14 mouse cellular contexts compared by ENCODE assay signal in genomic region chr17:17622576-17622975, GRCm38 (mm10). TPM values are rescaled to one million over a fixed set of nuclear protein-coding genes. Genes with fewer than 3 reads are reported as not detected.
DNase-seq lines count a peak whose midpoint lies in the region; ATAC-seq and TF ChIP-seq lines count a peak whose summit lies in the region.
"Had no signal": no experiment of that assay in that cellular context is flagged by ENCODE, and none has a peak within 500 bp of the region (broad histone marks: within the 10 kb centered on the region; RNA-seq: fewer than 3 reads in every experiment).

No protein-coding gene starts in this region.

- H3K9ac ChIP-seq in forebrain, embryonic 11.5 days (ENCODE audit: low read length) = no peak overlapping the region
- H3K9ac ChIP-seq in heart, embryonic 16.5 days (ENCODE audit: low read length) = peak overlapping the region; percentile 34; the same call in 1 of the 2 replicates
- no peak overlapping the region for H3K9ac ChIP-seq in heart, embryonic 12.5 days
- H3K9ac ChIP-seq in midbrain, embryonic 13.5 days (replicated peaks) = no peak overlapping the region
- H3K9ac ChIP-seq in limb, embryonic 14.5 days (ENCODE audit: low read depth, low read length, severe bottlenecking) = no peak overlapping the region

- TF ChIP-seq POLR2A in limb, embryonic 14.5 days (IDR thresholded peaks at IDR 0.05; ENCODE audit: borderline replicate concordance, extremely low read depth, insufficient read depth, insufficient read length) = no peak

- peaks cover 4% of the 10 kb centered on the region; the same call in 1 of the 2 replicates for H3K9me3 ChIP-seq in forebrain, embryonic 10.5 days
- no peaks in the 10 kb centered on the region for H3K9me3 ChIP-seq in forebrain, embryonic 11.5 days (ENCODE audit: control insufficient read depth, low read length)
- no peaks in the 10 kb centered on the region for H3K9me3 ChIP-seq in heart, embryonic 16.5 days (replicated peaks; ENCODE audit: control insufficient read depth, low read length)
- no peaks in the 10 kb centered on the region for H3K9me3 ChIP-seq in heart, embryonic 12.5 days (replicated peaks)
- no peaks in the 10 kb centered on the region for H3K9me3 ChIP-seq in midbrain, embryonic 10.5 days (replicated peaks)
- H3K9me3 ChIP-seq in midbrain, embryonic 13.5 days = no peaks in the 10 kb centered on the region
- no peaks in the 10 kb centered on the region for H3K9me3 ChIP-seq in limb, embryonic 14.5 days (ENCODE audit: control insufficient read depth, low read length)
- H3K9me3 ChIP-seq: lung, embryonic 15.5 days; midbrain, embryonic 12.5 days; neural tube, embryonic 15.5 days had no signal

- DNase-seq in forebrain, embryonic 10.5 days (ENCODE audit: extremely low spot score, low spot score) = no peak
- DNase-seq in forebrain, embryonic 11.5 days (ENCODE audit: low spot score) = no peak
- DNase-seq in midbrain, embryonic 10.5 days (ENCODE audit: low spot score) = no peak
- DNase-seq in limb, embryonic 14.5 days (ENCODE audit: low spot score) = no peak
- DNase-seq in gastrocnemius, adult 8-10 months (ENCODE audit: low spot score in 2 of 2) = no peak
- DNase-seq: adrenal gland, postnatal 14 days; thymus, adult 2 months had no signal

- no peak overlapping the region for H3K27ac ChIP-seq in forebrain, embryonic 10.5 days
- H3K27ac ChIP-seq in forebrain, embryonic 11.5 days (ENCODE audit: low read depth, low read length) = no peak overlapping the region
- no peak overlapping the region for H3K27ac ChIP-seq in heart, embryonic 16.5 days (ENCODE audit: low read length)
- no peak overlapping the region for H3K27ac ChIP-seq in heart, embryonic 12.5 days (ENCODE audit: poor library complexity, severe bottlenecking)
- no peak overlapping the region for H3K27ac ChIP-seq in midbrain, embryonic 10.5 days (replicated peaks)
- no peak overlapping the region for H3K27ac ChIP-seq in midbrain, embryonic 13.5 days
- H3K27ac ChIP-seq in limb, embryonic 14.5 days (replicated peaks; ENCODE audit: low read depth, low read length) = no peak overlapping the region
- H3K27ac ChIP-seq: kidney, postnatal 0 days; lung, embryonic 15.5 days; midbrain, embryonic 12.5 days; neural tube, embryonic 15.5 days had no signal

- H3K27me3 ChIP-seq in forebrain, embryonic 10.5 days (ENCODE audit: poor library complexity, severe bottlenecking) = no peaks in the 10 kb centered on the region
- H3K27me3 ChIP-seq in forebrain, embryonic 11.5 days (ENCODE audit: control insufficient read depth, insufficient read depth, low read length) = no peaks in the 10 kb centered on the region
- no peaks in the 10 kb centered on the region for H3K27me3 ChIP-seq in heart, embryonic 16.5 days (ENCODE audit: control insufficient read depth, insufficient read depth, low read length)
- no peaks in the 10 kb centered on the region for H3K27me3 ChIP-seq in heart, embryonic 12.5 days (replicated peaks)
- H3K27me3 ChIP-seq in midbrain, embryonic 10.5 days (ENCODE audit: low read depth, poor library complexity, severe bottlenecking) = no peaks in the 10 kb centered on the region
- no peaks in the 10 kb centered on the region for H3K27me3 ChIP-seq in midbrain, embryonic 13.5 days
- no peaks in the 10 kb centered on the region for H3K27me3 ChIP-seq in limb, embryonic 14.5 days (ENCODE audit: control insufficient read depth, insufficient read depth, low read length)
- H3K27me3 ChIP-seq: lung, embryonic 15.5 days; midbrain, embryonic 12.5 days; neural tube, embryonic 15.5 days had no signal

- WGBS in forebrain, embryonic 10.5 days = 96% methylated on average over 1 of the region's 1 CpGs
- 98% methylated on average over 1 of the region's 1 CpGs for WGBS in forebrain, embryonic 11.5 days
- WGBS in heart, embryonic 16.5 days = 96% methylated on average over 1 of the region's 1 CpGs
- 89% methylated on average over 1 of the region's 1 CpGs for WGBS in heart, embryonic 12.5 days
- WGBS in midbrain, embryonic 10.5 days = 92% methylated on average over 1 of the region's 1 CpGs
- 96% methylated on average over 1 of the region's 1 CpGs for WGBS in midbrain, embryonic 13.5 days
- 96% methylated on average over 1 of the region's 1 CpGs for whole genome bisulfite sequencing in limb, embryonic 14.5 days

- no peak for ATAC-seq in forebrain, embryonic 11.5 days (replicated peaks; ENCODE audit: low FRiP score)
- no peak for ATAC-seq in heart, embryonic 16.5 days (replicated peaks; ENCODE audit: extremely low read depth, insufficient read depth, low FRiP score)
- ATAC-seq in heart, embryonic 12.5 days (ENCODE audit: insufficient number of reproducible peaks, low FRiP score) = no peak
- ATAC-seq in midbrain, embryonic 13.5 days = no peak
- no peak for ATAC-seq in limb, embryonic 14.5 days (ENCODE audit: low FRiP score, low read depth)

- peaks cover 28% of the 10 kb centered on the region for H3K4me1 ChIP-seq in forebrain, embryonic 10.5 days
- H3K4me1 ChIP-seq in forebrain, embryonic 11.5 days (replicated peaks; ENCODE audit: control insufficient read depth, insufficient read depth, low read length) = peaks cover 3% of the 10 kb centered on the region; the same call in 1 of the 2 replicates
- peaks cover 34% of the 10 kb centered on the region for H3K4me1 ChIP-seq in heart, embryonic 16.5 days (ENCODE audit: control insufficient read depth, insufficient read depth, low read length)
- peaks cover 21% of the 10 kb centered on the region for H3K4me1 ChIP-seq in heart, embryonic 12.5 days (replicated peaks)
- peaks cover 25% of the 10 kb centered on the region for H3K4me1 ChIP-seq in midbrain, embryonic 10.5 days
- peaks cover 25% of the 10 kb centered on the region for H3K4me1 ChIP-seq in midbrain, embryonic 13.5 days (replicated peaks)
- peaks cover 19% of the 10 kb centered on the region for H3K4me1 ChIP-seq in limb, embryonic 14.5 days (ENCODE audit: control insufficient read depth, insufficient read depth, low read length)

- H3K4me3 ChIP-seq in forebrain, embryonic 10.5 days = peak overlapping the region; percentile 78
- no peak overlapping the region for H3K4me3 ChIP-seq in forebrain, embryonic 11.5 days (ENCODE audit: low read depth, low read length)
- H3K4me3 ChIP-seq in heart, embryonic 16.5 days (ENCODE audit: low read length) = no peak overlapping the region
- no peak overlapping the region for H3K4me3 ChIP-seq in heart, embryonic 12.5 days
- H3K4me3 ChIP-seq in midbrain, embryonic 10.5 days = peak overlapping the region; percentile 98
- no peak overlapping the region for H3K4me3 ChIP-seq in midbrain, embryonic 13.5 days (replicated peaks)
- peak overlapping the region; percentile 89; the same call in 1 of the 2 replicates for H3K4me3 ChIP-seq in limb, embryonic 14.5 days (replicated peaks; ENCODE audit: low read length)

- no peaks in the 10 kb centered on the region for H3K36me3 ChIP-seq in forebrain, embryonic 10.5 days (replicated peaks)
- H3K36me3 ChIP-seq in forebrain, embryonic 11.5 days (ENCODE audit: control insufficient read depth, insufficient read depth, low read length) = no peaks in the 10 kb centered on the region
- no peaks in the 10 kb centered on the region for H3K36me3 ChIP-seq in heart, embryonic 16.5 days (ENCODE audit: control insufficient read depth, insufficient read depth)
- H3K36me3 ChIP-seq in heart, embryonic 12.5 days = no peaks in the 10 kb centered on the region
- H3K36me3 ChIP-seq in midbrain, embryonic 10.5 days = no peaks in the 10 kb centered on the region
- no peaks in the 10 kb centered on the region for H3K36me3 ChIP-seq in midbrain, embryonic 13.5 days
- no peaks in the 10 kb centered on the region for H3K36me3 ChIP-seq in limb, embryonic 14.5 days (ENCODE audit: control insufficient read depth, insufficient read depth, low read length)
- H3K36me3 ChIP-seq: lung, embryonic 15.5 days; midbrain, embryonic 12.5 days; neural tube, embryonic 15.5 days had no signal

- H3K4me2 ChIP-seq in forebrain, embryonic 11.5 days (ENCODE audit: low read depth, low read length, severe bottlenecking) = no peak overlapping the region
- peak overlapping the region; percentile 53 for H3K4me2 ChIP-seq in heart, embryonic 16.5 days (ENCODE audit: low read depth, low read length)
- H3K4me2 ChIP-seq in heart, embryonic 12.5 days = no peak overlapping the region
- no peak overlapping the region for H3K4me2 ChIP-seq in midbrain, embryonic 13.5 days (replicated peaks)
- H3K4me2 ChIP-seq in limb, embryonic 14.5 days (replicated peaks; ENCODE audit: low read depth, low read length, severe bottlenecking) = no peak overlapping the region

RNA-seq across cellular contexts. Expression of gene Lnpep, which starts 2.3 kb away (rescaled TPM):
- polyA plus RNA-seq in forebrain, embryonic 10.5 days (2016; fragmentation: Nextera tagmentation; extraction: Ambion mirVana) = 6.3 and 6.5 TPM in 2 replicates
- 7.0 and 8.5 TPM in 2 replicates for polyA plus RNA-seq in forebrain, embryonic 11.5 days (2014; fragmentation: Nextera tagmentation; extraction: Ambion mirVana)
- polyA plus RNA-seq in heart, embryonic 16.5 days (2015; fragmentation: Nextera tagmentation; extraction: Ambion mirVana) = 12.7 and 12.9 TPM in 2 replicates
- 13.8 and 15.1 TPM in 2 replicates for polyA plus RNA-seq in heart, embryonic 12.5 days (2016; fragmentation: Nextera tagmentation; extraction: Ambion mirVana)
- 5.7 and 6.9 TPM in 2 replicates for polyA plus RNA-seq in midbrain, embryonic 10.5 days (2016; fragmentation: Nextera tagmentation; extraction: Ambion mirVana)
- 9.0 and 9.2 TPM in 2 replicates for polyA plus RNA-seq in midbrain, embryonic 13.5 days (2015; fragmentation: Nextera tagmentation; extraction: Ambion mirVana)
- 14.0 and 15.1 TPM in 2 replicates for polyA plus RNA-seq in limb, embryonic 14.5 days (2012; rRNA removed)
- polyA plus RNA-seq in limb, embryonic 14.5 days (2014; fragmentation: Nextera tagmentation; extraction: Ambion mirVana) = 10.5 and 11.8 TPM in 2 replicates
- total RNA-seq in gastrocnemius, adult 8-10 months (2022) = 10 to 100 TPM; 53.7 to 68.4 (median 63.0) TPM

Comparison
In these comparisons a context has a peak if more than half of its experiments do, and no peak if none do; other contexts are left out.
1. H3K4me3 ChIP-seq: peak in forebrain, embryonic 10.5 days (single experiment), midbrain, embryonic 10.5 days (single experiment) and limb, embryonic 14.5 days (single experiment); none in forebrain, embryonic 11.5 days (single experiment), heart, embryonic 16.5 days (single experiment), heart, embryonic 12.5 days (single experiment) and midbrain, embryonic 13.5 days (single experiment).